Mouse (Mus musculus): ENCODE measurements at regions not wholly inside any gene's neighbourhood (a gene's known extent, or its start where the extent isn't known, plus 50 kb on each side); places are given as distances from the start of the nearest gene placed in this dataset.

GRCm38 (mm10) chr12:12147088-12147687, 114.8 kb upstream of the Fam49a start:
- DNase-seq (ENCODE audit: low read depth, low spot score): no peak

- no peak for DNase-seq (ENCODE audit: low read depth, low spot score)
Observed at GRCm38 (mm10) chr12:12147847-12148246, 114.1 kb upstream of the Fam49a start.

- DNase-seq (ENCODE audit: low read depth, low spot score): no peak
Observed at GRCm38 (mm10) chr12:12148659-12149399, 113.1 kb upstream of the Fam49a start.

GRCm38 (mm10) chr12:12164411-12164810, 97.5 kb upstream of the Fam49a start:
- DNase-seq (ENCODE audit: low read depth, low spot score): no peak

- DNase-seq (ENCODE audit: low read depth, low spot score): no peak
Observed at GRCm38 (mm10) chr12:12170581-12170980, 91.4 kb upstream of the Fam49a start.

GRCm38 (mm10) chr12:12172087-12172823, 89.7 kb upstream of the Fam49a start:
- no peak for DNase-seq (ENCODE audit: low read depth, low spot score)

- DNase-seq (ENCODE audit: low read depth, low spot score): peak; percentile 57
Observed at GRCm38 (mm10) chr12:12176331-12177263, 85.3 kb upstream of the Fam49a start.

- DNase-seq (ENCODE audit: low read depth, low spot score): peak; percentile 78
Observed at GRCm38 (mm10) chr12:12177264-12178043, 84.5 kb upstream of the Fam49a start.

- DNase-seq (ENCODE audit: low read depth, low spot score): no peak
Observed at GRCm38 (mm10) chr12:12178391-12178790, 83.5 kb upstream of the Fam49a start.

GRCm38 (mm10) chr12:12179292-12179865, 82.6 kb upstream of the Fam49a start:
- no peak for DNase-seq (ENCODE audit: low read depth, low spot score)

- DNase-seq (ENCODE audit: low read depth, low spot score): no peak
Observed at GRCm38 (mm10) chr12:12180986-12181385, 81.0 kb upstream of the Fam49a start.

GRCm38 (mm10) chr12:12181686-12182085, 80.3 kb upstream of the Fam49a start:
- DNase-seq (ENCODE audit: low read depth, low spot score): no peak

GRCm38 (mm10) chr12:12186353-12186752, 75.6 kb upstream of the Fam49a start:
- no peak for DNase-seq (ENCODE audit: low read depth, low spot score)

- DNase-seq (ENCODE audit: low read depth, low spot score): no peak
Observed at GRCm38 (mm10) chr12:12195066-12195465, 66.9 kb upstream of the Fam49a start.

GRCm38 (mm10) chr12:12196627-12197026, 65.3 kb upstream of the Fam49a start:
- no peak for DNase-seq (ENCODE audit: low read depth, low spot score)

- no peak for DNase-seq (ENCODE audit: low read depth, low spot score)
Observed at GRCm38 (mm10) chr12:12208216-12208615, 53.7 kb upstream of the Fam49a start.

Measured in WW6 (cell line).